Mouse (Mus musculus): ENCODE measurements around the gene Ccdc30. TPM values are rescaled to one million over a fixed set of nuclear protein-coding genes. Genes with fewer than 3 reads are reported as not detected.

Ccdc30 gene
- total RNA-seq, 2 experiments from 2014 or later = 21.5 to 24.1 TPM

- no peak for DNase-seq (ENCODE audit: low spot score in 2 of 2)
Measured at GRCm38 (mm10) chr4:119417894-119418293, 2.6 kb upstream of the Ccdc30 start.

- no peak for DNase-seq (ENCODE audit: low spot score in 2 of 2)
Measured at GRCm38 (mm10) chr4:119417270-119417669, 1.9 kb upstream of the Ccdc30 start.

GRCm38 (mm10) chr4:119412791-119413190, 2.5 kb downstream of the Ccdc30 start:
- peak in 1 of 2 experiments; percentile 33 for DNase-seq (ENCODE audit: low spot score in 2 of 2)

GRCm38 (mm10) chr4:119411877-119412650, 3.3 kb downstream of the Ccdc30 start:
- DNase-seq (ENCODE audit: low spot score in 2 of 2) = no peak

GRCm38 (mm10) chr4:119403431-119403830, 11.9 kb downstream of the Ccdc30 start:
- no peak for DNase-seq (ENCODE audit: low spot score in 2 of 2)

- no peak for DNase-seq (ENCODE audit: low spot score in 2 of 2)
Measured at GRCm38 (mm10) chr4:119400896-119401295, 14.4 kb downstream of the Ccdc30 start.

GRCm38 (mm10) chr4:119398751-119399150, 16.6 kb downstream of the Ccdc30 start:
- no peak for DNase-seq (ENCODE audit: low spot score in 2 of 2)

GRCm38 (mm10) chr4:119390369-119390768, 25.0 kb downstream of the Ccdc30 start:
- peak in 1 of 2 experiments; percentile 42 for DNase-seq (ENCODE audit: low spot score in 2 of 2)

GRCm38 (mm10) chr4:119389184-119389583, 26.1 kb downstream of the Ccdc30 start:
- DNase-seq (ENCODE audit: low spot score in 2 of 2) = no peak

- no peak for DNase-seq (ENCODE audit: low spot score in 2 of 2)
Measured at GRCm38 (mm10) chr4:119381471-119382190, 33.7 kb downstream of the Ccdc30 start.

- DNase-seq (ENCODE audit: low spot score in 2 of 2) = no peak
Measured at GRCm38 (mm10) chr4:119369460-119369859, 45.9 kb downstream of the Ccdc30 start.

GRCm38 (mm10) chr4:119366758-119367526, 48.4 kb downstream of the Ccdc30 start:
- DNase-seq (ENCODE audit: low spot score in 2 of 2) = no peak

GRCm38 (mm10) chr4:119362231-119362630, 53.1 kb downstream of the Ccdc30 start:
- no peak for DNase-seq (ENCODE audit: low spot score in 2 of 2)

- DNase-seq (ENCODE audit: low spot score in 2 of 2) = peak; percentile 13 to 24
Measured at GRCm38 (mm10) chr4:119359196-119359971, 55.9 kb downstream of the Ccdc30 start.

GRCm38 (mm10) chr4:119345508-119345907, 69.8 kb downstream of the Ccdc30 start:
- DNase-seq (ENCODE audit: low spot score in 2 of 2) = no peak

GRCm38 (mm10) chr4:119338861-119339361, 76.4 kb downstream of the Ccdc30 start:
- peak; percentile 71 to 78 for DNase-seq (ENCODE audit: low spot score in 2 of 2)

- DNase-seq (ENCODE audit: low spot score in 2 of 2) = peak in 1 of 2 experiments; percentile 33
Measured at GRCm38 (mm10) chr4:119338422-119338821, 76.9 kb downstream of the Ccdc30 start.

GRCm38 (mm10) chr4:119333487-119333886, 81.8 kb downstream of the Ccdc30 start:
- DNase-seq (ENCODE audit: low spot score in 2 of 2) = no peak

GRCm38 (mm10) chr4:119320896-119321550, 94.3 kb downstream of the Ccdc30 start:
- DNase-seq (ENCODE audit: low spot score in 2 of 2) = peak; percentile 8 to 23

Data from layer of hippocampus, postnatal 10 days (tissue).